Mouse (Mus musculus): ENCODE results near the gene Haghl. TPM values are rescaled to one million over a fixed set of nuclear protein-coding genes. Genes with fewer than 3 reads are reported as not detected.

The Haghl gene
- polyA plus RNA-seq (2012; rRNA removed) (6.1 and 7.6 TPM in 2 replicates), polyA plus RNA-seq (2014; fragmentation: Nextera tagmentation; extraction: Ambion mirVana) (5.8 and 6.1 TPM in 2 replicates)

- H3K4me2 ChIP-seq (ENCODE audit: low read depth), result peak within 1 kb of the TSS; percentile 70
- H3K27me3 ChIP-seq (ENCODE audit: control insufficient read depth, insufficient read depth, low read length), result no peaks in the 10 kb centered on the region
- TF ChIP-seq CTCF (IDR thresholded peaks at IDR 0.05; ENCODE audit: low read depth) (no peak), EP300 (IDR thresholded peaks at IDR 0.05; ENCODE audit: low read depth) (no peak)
Observed at GRCm38 (mm10) chr17:25785281-25785745, at the start of gene Haghl. Gene Haghl, minus strand, starts transcription at chr17:25785673.

GRCm38 (mm10) chr17:25834595-25835222 is 49.2 kb upstream of the Haghl start:
- ATAC-seq (ENCODE audit: insufficient read depth), result no peak
- Histone ChIP-seq H3K27me3 (ENCODE audit: control insufficient read depth, insufficient read depth, low read length) (no peaks in the 10 kb centered on the region), H3K4me1 (replicated peaks; ENCODE audit: control insufficient read depth in 2 of 2, insufficient read depth in 2 of 2, low read length in 1 of 2) (peaks cover 9 to 14% of the 10 kb centered on the region in 2 experiments), H3K4me2 (ENCODE audit: low read depth) (peak overlapping the region; percentile 83), H3K9me3 (ENCODE audit: control insufficient read depth, low read length) (no peaks in the 10 kb centered on the region), H3K4me3 (ENCODE audit: insufficient read depth in 1 of 2, low read depth in 2 of 2, low read length in 2 of 2) (peak overlapping the region in 1 of 2 experiments; percentile 70; a peak in 2 of 4 replicates), H3K9ac (replicated peaks) (no peak overlapping the region), H3K36me3 (replicated peaks; ENCODE audit: control insufficient read depth, insufficient read depth, low read depth) (peaks cover 21% of the 10 kb centered on the region), H3K27ac (no peak overlapping the region)
- 78% methylated on average over 12 of the region's 12 CpGs for WGBS (ENCODE audit: insufficient replicate concordance)
- TF ChIP-seq CTCF (IDR thresholded peaks at IDR 0.05; ENCODE audit: low read depth) (no peak), EP300 (IDR thresholded peaks at IDR 0.05; ENCODE audit: low read depth) (no peak)
- no peak for DNase-seq (ENCODE audit: low read depth in 3 of 3, low spot score in 3 of 3)

More at GRCm38 (mm10) chr17:25785281-25785745, at the start of gene Haghl:
- peaks cover 0 to 2% of the 10 kb centered on the region in 2 experiments; a peak in 1 of 4 replicates for H3K4me1 ChIP-seq (replicated peaks; ENCODE audit: control insufficient read depth in 2 of 2, insufficient read depth in 2 of 2, low read length in 1 of 2)
- peak within 1 kb of the TSS; percentile 65 to 75 for H3K4me3 ChIP-seq (ENCODE audit: insufficient read depth in 1 of 2, low read depth in 2 of 2, low read length in 2 of 2)
- H3K9ac ChIP-seq (replicated peaks), result peak within 1 kb of the TSS; percentile 32
- DNase-seq (ENCODE audit: low read depth in 3 of 3, low spot score in 3 of 3) (peak; percentile 87 to 89 (median 89)), ATAC-seq (ENCODE audit: insufficient read depth) (peak; percentile 86)
- no peaks in the 10 kb centered on the region for H3K9me3 ChIP-seq (ENCODE audit: control insufficient read depth, low read length)
- under 1% methylated on average over 23 of the region's 23 CpGs for WGBS (ENCODE audit: insufficient replicate concordance)
- H3K36me3 ChIP-seq (replicated peaks; ENCODE audit: control insufficient read depth, insufficient read depth, low read depth), result peaks cover 14% of the 10 kb centered on the region
- peak within 1 kb of the TSS; percentile 24 for H3K27ac ChIP-seq

- Histone ChIP-seq H3K27ac (peak overlapping the region; percentile 47), H3K27me3 (ENCODE audit: control insufficient read depth, insufficient read depth, low read length) (no peaks in the 10 kb centered on the region), H3K4me3 (ENCODE audit: insufficient read depth in 1 of 2, low read depth in 2 of 2, low read length in 2 of 2) (peak overlapping the region; percentile 63 to 70), H3K9ac (replicated peaks) (peak overlapping the region; percentile 66), H3K36me3 (replicated peaks; ENCODE audit: control insufficient read depth, insufficient read depth, low read depth) (peaks cover 15% of the 10 kb centered on the region), H3K4me2 (ENCODE audit: low read depth) (peak overlapping the region; percentile 83), H3K9me3 (ENCODE audit: control insufficient read depth, low read length) (no peaks in the 10 kb centered on the region), H3K4me1 (replicated peaks; ENCODE audit: control insufficient read depth in 2 of 2, insufficient read depth in 2 of 2, low read length in 1 of 2) (peaks cover 9 to 17% of the 10 kb centered on the region in 2 experiments)
- no peak for TF ChIP-seq CTCF (IDR thresholded peaks at IDR 0.05; ENCODE audit: low read depth)
- no peak for TF ChIP-seq EP300 (IDR thresholded peaks at IDR 0.05; ENCODE audit: low read depth)
- 41% methylated on average over 6 of the region's 6 CpGs for WGBS (ENCODE audit: insufficient replicate concordance)
- DNase-seq (ENCODE audit: low read depth in 3 of 3, low spot score in 3 of 3) (no peak), ATAC-seq (ENCODE audit: insufficient read depth) (no peak)
Observed at GRCm38 (mm10) chr17:25833961-25834594, 48.6 kb upstream of the Haghl start.

GRCm38 (mm10) chr17:25833291-25833663 is 47.8 kb upstream of the Haghl start, which contains the start of gene Stub1:
Gene Stub1, minus strand, starts transcription at chr17:25833404.
- peak within 1 kb of the TSS; percentile 66 for H3K9ac ChIP-seq (replicated peaks)
- H3K4me3 ChIP-seq (ENCODE audit: insufficient read depth in 1 of 2, low read depth in 2 of 2, low read length in 2 of 2), result peak within 1 kb of the TSS; percentile 70 to 74
- peaks cover 11% of the 10 kb centered on the region for H3K36me3 ChIP-seq (replicated peaks; ENCODE audit: control insufficient read depth, insufficient read depth, low read depth)
- H3K4me2 ChIP-seq (ENCODE audit: low read depth), result peak within 1 kb of the TSS; percentile 83
- H3K9me3 ChIP-seq (ENCODE audit: control insufficient read depth, low read length), result no peaks in the 10 kb centered on the region
- DNase-seq (ENCODE audit: low read depth in 3 of 3, low spot score in 3 of 3), result peak; percentile 67 to 73 (median 69)
- no peaks in the 10 kb centered on the region for H3K27me3 ChIP-seq (ENCODE audit: control insufficient read depth, insufficient read depth, low read length)
- H3K4me1 ChIP-seq (replicated peaks; ENCODE audit: control insufficient read depth in 2 of 2, insufficient read depth in 2 of 2, low read length in 1 of 2), result peaks cover 11 to 19% of the 10 kb centered on the region in 2 experiments
- WGBS (ENCODE audit: insufficient replicate concordance), result under 1% methylated on average over 24 of the region's 24 CpGs
- TF ChIP-seq EP300 (IDR thresholded peaks at IDR 0.05; ENCODE audit: low read depth), result no peak
- no peak for TF ChIP-seq CTCF (IDR thresholded peaks at IDR 0.05; ENCODE audit: low read depth)
- peak; percentile 66 for ATAC-seq (ENCODE audit: insufficient read depth)
- peak within 1 kb of the TSS; percentile 72 for H3K27ac ChIP-seq

All from liver, embryonic 14.5 days (tissue).